ENCODE assay signal across 22 mouse cellular contexts in the genomic region with DNA sequence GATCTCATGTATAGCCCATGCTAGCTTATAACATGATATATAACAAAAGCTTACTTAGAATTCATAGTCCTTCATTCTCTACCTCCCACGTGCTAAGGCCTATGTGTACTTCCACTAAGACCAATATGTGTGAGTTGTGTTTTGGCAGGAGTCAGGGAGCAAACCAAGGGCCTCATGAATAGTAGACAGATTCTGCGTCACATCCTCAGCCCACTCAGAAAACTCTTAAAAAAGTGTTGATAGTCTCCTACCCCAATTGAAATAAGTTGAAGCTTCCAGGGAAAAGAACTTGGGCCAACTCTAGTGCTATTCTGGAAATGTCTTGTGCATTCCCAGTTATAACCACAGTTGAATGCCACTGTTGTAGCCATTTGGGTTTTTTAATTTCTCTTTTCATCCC. TPM values are rescaled to one million over a fixed set of nuclear protein-coding genes. Genes with fewer than 3 reads are reported as not detected.
DNase-seq lines count a peak whose midpoint lies in the region; ATAC-seq and TF ChIP-seq lines count a peak whose summit lies in the region.
"Had no signal": no experiment of that assay in that cellular context is flagged by ENCODE, and none has a peak within 500 bp of the region (broad histone marks: within the 10 kb centered on the region; RNA-seq: fewer than 3 reads in every experiment).

No protein-coding gene starts in this region.

- H3K27ac ChIP-seq in left cerebral cortex, adult 2 months: peak overlapping the region; percentile 70
- H3K27ac ChIP-seq: embryonic facial prominence, embryonic 10.5 days; embryonic facial prominence, embryonic 12.5 days; forebrain, embryonic 13.5 days; forebrain, embryonic 15.5 days had no signal

- no peak overlapping the region for H3K4me3 ChIP-seq in left cerebral cortex, adult 2 months
- H3K4me3 ChIP-seq: embryonic facial prominence, embryonic 10.5 days; embryonic facial prominence, embryonic 12.5 days; forebrain, embryonic 13.5 days; forebrain, embryonic 15.5 days had no signal

- intact Hi-C loops in left cerebral cortex, adult 2 months (cut with DNase I): no loop called here

- no peak; the same call in 1 of the 2 replicates for TF ChIP-seq CTCF in left cerebral cortex, adult 2 months (IDR thresholded peaks at IDR 0.05)

- DNase-seq in frontal cortex, postnatal 25 days (ENCODE audit: low spot score in 2 of 2): no peak
- no peak for DNase-seq in left cerebral cortex, adult 2 months (ENCODE audit: extremely low spot score in 1 of 2, low spot score in 2 of 2)
- DNase-seq in left cerebral cortex, adult 9 months (ENCODE audit: low spot score in 2 of 2): no peak
- DNase-seq in brain, adult 2 months (ENCODE audit: low read depth, low spot score): peak; percentile 54
- DNase-seq in lung, adult 18-20 months: no peak
- DNase-seq: adrenal gland, postnatal 14 days; B cell, adult 2 months; cerebellum, adult 11 months; cerebellum, adult 18-20 months; cerebellum, adult 8-10 months; cerebellum, adult 9-11 months; cerebellum, postnatal 14 days; cerebellum, postnatal 36 days; forebrain, postnatal 0 days had no signal

- ATAC-seq in frontal cortex, adult (ENCODE audit: low TSS enrichment): peak; percentile 33
- ATAC-seq: activated CD4-positive, CD25-positive, alpha-beta regulatory T cell, adult 4 months; CD4-positive, CD25-positive, alpha-beta regulatory T cell, adult 4 months; forebrain, embryonic 13.5 days; forebrain, embryonic 15.5 days; forebrain, postnatal 0 days; Patski had no signal

RNA-seq across cellular contexts. Expression of gene Myo5c, which starts 29.8 kb away (rescaled TPM):
- total RNA-seq in left cerebral cortex, adult 2 months (2021): 1 to 10 TPM; 7.0 to 7.2 TPM
